Mouse (Mus musculus): ENCODE measurements around the gene Tstd3.
A peak's percentile ranks its signal among the peaks of the same experiment; 100 is the strongest.

Gene Tstd3

GRCm38 (mm10) chr4:21766863-21767304, at the start of gene Tstd3, which contains the start of gene Usp45:
Tstd3 (minus strand) TSS chr4:21767212.
Usp45 (plus strand) TSS chr4:21767156.
- peak; percentile 90 for DNase-seq

DNA sequence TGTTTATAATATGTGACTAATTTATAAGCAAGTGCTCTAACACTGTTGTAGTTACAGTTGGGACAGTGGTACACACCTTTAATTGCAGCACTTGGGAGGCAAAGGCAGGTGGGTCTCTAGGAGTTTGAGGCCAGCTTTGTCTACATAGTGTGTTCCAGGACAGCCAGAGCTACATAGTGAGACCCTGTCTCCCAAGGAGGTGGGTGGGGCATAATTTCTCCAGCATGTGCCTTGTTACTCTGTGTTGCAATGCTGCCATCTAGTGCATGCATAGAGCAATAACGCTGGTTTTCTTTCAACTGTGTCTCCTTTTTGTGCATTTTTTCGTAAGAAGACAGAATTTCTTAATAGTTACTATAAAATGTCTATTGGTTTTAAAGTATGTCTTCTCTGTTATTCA, 47.0 kb upstream of the Tstd3 start:
- peak; percentile 83 for DNase-seq

DNA sequence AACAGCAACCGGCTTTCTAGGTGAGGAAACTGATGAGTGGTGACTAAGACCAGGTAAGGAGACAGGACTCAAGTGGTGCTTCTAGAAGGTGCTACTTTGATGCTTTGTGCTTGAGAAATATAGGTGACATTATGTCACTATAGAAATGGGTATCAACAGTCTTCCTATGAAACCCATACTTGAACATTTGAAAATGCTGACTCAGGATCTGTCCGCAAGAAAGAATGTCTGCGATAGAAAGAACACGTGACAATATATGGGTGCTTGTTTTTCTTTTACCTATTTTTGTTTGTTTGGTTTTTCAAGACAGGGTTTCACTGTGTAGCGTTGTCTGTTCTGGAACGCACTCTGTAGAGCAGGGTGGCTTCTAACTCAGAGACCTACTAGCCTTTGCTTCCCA, 45.6 kb upstream of the Tstd3 start:
- DNase-seq: no peak

DNA sequence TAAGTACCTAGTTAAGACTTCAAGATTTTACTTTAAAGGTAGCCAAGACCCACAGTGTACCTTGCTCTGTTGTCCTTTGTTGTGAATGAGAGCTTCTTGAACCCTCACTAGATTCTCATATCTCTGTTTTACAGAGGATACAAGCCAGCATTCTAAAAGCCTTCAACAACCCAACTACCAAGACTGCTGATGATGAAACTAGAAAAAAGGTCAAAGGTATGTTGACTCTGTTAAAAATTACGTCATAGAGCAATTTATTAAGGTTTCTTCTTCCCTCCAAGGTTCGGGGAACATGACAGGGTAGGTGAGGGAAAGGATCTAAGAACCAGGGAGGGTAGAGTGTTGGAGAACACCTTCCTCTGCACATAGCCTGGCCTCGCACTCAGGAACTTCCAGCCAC, 43.6 kb upstream of the Tstd3 start:
- no peak for DNase-seq

GRCm38 (mm10) chr4:21807204-21807603, 40.2 kb upstream of the Tstd3 start:
- peak; percentile 67 for DNase-seq

DNA sequence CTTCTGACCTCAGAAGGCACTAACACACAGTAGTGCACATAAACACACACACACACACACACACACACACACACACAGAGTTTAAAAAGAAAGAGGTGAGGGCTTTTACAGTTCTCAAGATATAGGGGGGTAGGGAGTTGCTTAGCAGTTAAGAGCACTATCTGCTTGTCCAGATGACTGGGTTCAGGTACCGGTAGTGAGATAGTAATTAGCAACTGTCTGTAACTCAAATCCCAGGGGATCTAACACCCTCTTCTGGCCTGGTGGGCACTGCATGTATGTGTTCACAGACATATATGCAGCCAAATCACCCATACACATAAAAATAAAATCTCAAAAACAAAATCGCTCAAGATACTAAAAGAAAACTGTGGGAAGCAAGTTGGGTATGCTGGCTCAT, 34.6 kb upstream of the Tstd3 start:
- DNase-seq: no peak

DNA sequence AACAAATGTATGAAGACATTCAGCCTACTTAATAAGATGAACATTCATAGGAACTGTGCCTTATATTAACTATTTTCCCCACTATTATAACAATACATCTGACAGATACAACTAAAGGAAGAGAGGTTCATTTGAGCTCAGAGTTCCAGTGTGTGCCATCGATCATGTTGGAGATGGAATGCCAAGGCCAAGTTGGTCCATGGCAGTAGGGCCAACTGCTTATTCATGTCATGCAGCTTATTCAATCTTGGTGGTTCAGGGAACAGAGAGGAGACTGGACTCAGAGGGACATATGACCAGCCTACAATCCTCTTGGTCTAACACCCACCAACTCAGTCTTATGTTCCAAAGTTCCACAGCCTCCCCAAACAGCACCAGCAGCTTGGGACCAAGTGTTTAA, 34.0 kb upstream of the Tstd3 start:
- no peak for DNase-seq

DNA sequence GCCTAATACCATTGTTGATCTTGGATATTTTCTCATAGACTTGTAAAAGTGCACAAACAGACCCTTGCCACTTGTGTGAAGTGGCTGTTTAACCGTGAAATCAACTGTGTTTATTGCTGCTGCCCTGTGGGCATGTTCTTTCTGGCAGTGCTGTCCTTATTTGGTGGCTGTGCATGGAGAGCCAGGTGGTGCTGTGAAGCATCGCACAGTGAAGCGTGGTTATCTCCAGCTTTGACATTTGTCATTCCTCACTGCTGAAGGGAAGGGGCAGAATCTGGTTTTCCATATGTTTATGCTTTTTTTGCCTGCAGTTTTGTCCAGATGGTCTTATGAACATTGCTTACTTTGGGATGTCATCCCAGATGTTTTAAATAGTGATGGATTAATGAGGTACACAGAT, 26.6 kb upstream of the Tstd3 start:
- peak; percentile 59 for DNase-seq

DNA sequence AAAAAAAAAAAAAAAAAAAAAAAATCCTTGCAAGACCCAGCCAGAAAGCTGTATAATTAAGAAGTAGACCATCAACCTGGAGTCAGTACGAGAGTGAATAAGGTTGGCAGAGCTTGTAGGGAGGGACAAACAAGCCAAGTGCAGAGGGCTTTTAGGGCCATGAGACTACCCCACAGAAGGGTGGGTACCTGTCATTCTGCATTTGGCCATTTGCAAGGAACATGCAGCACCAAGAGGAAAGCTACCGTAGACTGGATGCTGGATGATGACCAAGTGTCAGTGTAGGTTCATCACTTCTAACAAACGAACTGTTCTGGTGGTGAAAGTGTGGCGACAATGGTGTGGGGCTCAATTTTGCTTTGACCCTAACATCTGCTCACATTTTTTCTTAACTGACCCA, 22.8 kb upstream of the Tstd3 start:
- peak; percentile 45 for DNase-seq

GRCm38 (mm10) chr4:21788903-21789302, 21.9 kb upstream of the Tstd3 start:
- no peak for DNase-seq

DNA sequence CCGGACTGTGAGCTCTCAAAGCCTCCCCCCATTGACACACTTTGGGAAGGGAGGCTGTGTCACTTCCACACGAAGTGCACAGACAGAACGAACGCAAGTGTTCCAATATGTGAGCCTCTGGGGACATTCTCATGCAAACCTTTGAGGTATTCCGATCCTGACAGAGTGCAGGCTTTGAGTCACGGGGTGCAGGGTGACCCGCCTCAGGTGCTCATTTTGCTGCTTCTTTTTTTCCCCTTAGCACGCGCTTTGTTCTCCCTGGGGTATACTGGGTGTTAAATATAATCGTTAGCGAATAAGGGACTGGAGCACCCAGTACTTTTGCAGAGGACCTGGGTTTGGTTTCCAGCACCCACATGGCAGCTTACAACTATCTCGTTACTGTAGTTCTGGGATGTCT, 19.3 kb upstream of the Tstd3 start:
- no peak for DNase-seq

DNA sequence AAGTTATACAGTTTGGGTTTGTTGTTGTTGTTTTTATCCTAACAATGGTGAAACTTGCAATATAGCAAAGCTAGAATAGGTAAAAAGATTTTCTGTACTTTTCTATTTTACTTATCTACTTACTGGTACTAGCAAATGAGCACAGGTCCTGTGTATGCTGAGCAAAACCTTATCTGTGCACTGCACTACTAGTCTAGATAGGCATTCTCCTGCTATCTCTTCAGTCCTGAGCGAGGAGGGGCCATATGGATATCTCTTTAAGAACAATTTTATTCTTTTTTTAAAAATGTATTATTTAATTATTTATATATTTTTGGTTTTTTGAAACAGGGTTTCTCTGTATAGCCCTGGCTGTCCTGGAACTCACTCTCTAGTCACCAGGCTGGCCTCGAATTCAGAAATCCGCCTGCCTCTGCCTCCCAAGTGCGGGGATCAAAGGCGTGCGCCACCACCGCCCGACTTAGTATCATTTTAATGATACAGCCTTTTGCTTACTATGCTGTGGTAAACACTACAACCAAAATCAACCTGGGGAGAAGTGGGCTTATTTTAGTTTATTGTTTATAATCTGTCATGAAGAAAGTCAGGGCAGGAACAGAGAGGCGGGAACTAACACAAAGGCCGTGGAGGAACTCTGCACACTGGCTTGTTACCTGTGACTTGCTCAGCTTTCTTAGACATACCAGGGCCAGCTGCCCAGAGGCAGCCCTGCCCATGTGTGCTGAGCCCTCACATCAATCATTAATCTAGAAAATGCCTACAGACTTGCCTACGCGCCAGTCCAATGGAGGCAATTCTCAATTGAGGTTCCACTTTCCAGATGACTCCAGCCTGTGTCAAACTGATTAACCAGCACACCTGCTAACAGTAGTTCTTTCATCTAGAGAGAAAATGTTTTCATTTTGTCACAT, 14.1 kb upstream of the Tstd3 start:
- DNase-seq: no peak

- no peak for DNase-seq
These were observed 9.9 kb upstream of the Tstd3 start for GRCm38 (mm10) chr4:21776946-21777265.

DNA sequence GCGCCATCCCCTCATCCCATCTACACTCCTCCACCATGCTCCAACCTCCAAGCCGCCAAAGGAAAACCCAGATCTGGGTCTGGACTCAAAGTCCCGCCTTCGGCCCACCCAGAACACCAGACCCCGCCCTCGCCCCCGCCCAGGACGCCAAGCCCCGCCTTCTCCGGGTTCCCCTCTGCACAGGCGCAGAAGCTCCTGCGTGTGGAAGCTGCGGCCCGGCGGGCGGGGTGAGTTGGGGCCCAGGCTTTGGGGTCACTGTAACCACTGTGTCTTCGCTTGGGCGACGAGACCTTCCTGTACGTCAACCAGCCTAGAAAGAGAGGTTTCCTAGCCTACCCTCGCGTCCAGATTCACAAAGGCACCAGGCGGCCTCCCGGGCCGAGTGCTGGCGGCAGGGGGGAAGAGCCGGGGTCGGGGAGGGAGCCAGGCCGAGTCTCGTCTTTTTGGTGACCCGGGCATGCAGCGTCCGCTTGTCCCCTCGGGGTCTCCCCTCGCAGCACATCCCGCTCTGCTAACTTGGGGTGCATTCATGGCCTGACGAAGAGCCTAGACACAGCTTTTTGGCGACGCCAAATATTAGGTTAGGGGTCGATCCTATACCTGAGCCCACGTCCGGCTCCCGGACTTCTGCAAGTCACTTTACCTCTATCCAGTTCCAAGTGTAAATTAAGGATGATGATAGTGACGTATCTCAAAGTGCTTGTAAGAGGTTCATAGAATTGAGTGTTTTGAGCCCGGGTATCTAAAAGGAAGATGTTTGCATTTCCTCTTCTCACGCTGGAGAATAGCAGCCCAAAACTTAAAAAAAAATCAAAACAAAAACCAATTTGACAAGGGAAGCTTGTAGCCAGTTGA, 9.3 kb upstream of the Tstd3 start:
- DNase-seq: peak; percentile 95

- DNase-seq: no peak
These were observed 5.3 kb upstream of the Tstd3 start for GRCm38 (mm10) chr4:21772306-21772705.

GRCm38 (mm10) chr4:21771064-21771463, 4.1 kb upstream of the Tstd3 start:
- no peak for DNase-seq

GRCm38 (mm10) chr4:21766171-21766862, 695 bp downstream of the Tstd3 start:
- DNase-seq: no peak

DNA sequence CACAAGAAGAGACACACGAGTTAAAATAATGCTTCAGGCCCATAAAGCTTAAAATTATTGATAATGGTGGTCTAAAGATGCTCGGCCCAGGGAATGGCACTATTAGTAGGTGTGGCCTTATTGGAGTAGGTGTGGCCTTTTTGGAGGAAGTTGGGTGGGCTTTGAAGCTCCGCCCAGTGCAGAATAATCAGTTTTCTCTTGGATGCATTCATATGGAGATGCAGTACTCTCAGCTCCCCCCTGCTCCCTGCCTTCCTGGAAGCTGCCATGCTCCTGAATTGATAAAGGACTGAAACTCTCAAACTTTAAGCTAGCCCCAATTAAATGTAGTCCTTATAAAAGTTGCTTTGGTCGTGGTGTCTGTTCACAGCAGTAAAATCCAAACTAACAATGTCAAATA, 3.2 kb downstream of the Tstd3 start:
- no peak for DNase-seq

GRCm38 (mm10) chr4:21761416-21762160, 5.4 kb downstream of the Tstd3 start:
- no peak for DNase-seq

DNA sequence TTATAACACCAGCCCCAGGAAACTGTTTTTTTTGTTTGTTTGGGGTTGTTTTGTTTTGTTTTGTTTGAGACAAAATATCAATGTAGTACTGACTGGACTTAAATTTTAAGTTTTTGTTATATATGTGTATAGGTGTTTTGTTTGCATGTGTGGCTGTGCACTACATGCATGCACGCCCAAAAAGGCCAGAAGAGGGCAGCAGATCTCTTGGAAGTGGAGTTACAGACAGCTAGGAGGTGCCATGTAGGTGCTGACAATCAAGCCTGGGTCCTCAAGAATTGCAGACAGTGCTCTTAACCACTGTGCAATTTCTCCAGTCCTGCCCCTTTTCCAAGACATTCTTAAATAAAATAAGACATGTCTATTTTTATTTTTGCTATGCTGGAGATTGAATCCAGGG, 8.2 kb downstream of the Tstd3 start:
- no peak for DNase-seq

DNA sequence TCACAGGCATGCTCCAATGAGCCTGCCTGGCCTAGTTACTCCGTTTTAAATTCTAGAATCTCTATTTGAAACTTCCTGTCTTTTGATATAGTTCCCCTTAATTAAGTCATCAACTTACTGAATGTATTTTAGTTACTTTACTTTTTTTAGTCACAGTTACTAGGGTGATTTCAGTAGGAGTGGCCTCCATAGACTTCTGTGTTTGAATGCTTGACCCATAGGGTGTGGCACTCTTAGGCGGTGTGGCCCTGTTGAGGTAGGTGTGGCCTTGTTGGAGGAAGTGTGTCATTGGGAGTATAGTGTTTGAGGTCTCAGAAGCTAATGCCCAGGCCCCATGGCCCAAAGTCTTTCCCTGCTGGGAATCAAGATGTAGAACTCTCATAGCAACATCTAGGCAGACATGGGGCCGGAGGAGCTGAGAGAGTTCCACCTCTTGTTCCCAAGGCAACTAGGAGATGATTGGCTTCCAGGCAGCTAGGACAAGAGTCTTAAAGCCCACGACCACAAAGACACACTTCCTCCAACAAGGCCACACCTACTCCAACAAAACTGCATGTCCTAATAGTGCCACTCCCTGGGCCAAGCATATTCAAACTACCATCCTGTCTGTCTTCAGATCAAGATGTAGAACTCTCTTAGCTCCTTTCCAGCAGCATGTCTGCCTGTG, 11.8 kb downstream of the Tstd3 start:
- no peak for DNase-seq

GRCm38 (mm10) chr4:21745723-21746122, 21.3 kb downstream of the Tstd3 start:
- DNase-seq: no peak
